Mouse (Mus musculus): ENCODE measurements around the gene Rxfp2. TPM values are rescaled to one million over a fixed set of nuclear protein-coding genes. Genes with fewer than 3 reads are reported as not detected.

Rxfp2 gene
- total RNA-seq (2012; rRNA removed): not detected in 2 replicates
- not detected in 2 replicates for total RNA-seq (2014; rRNA removed)
- not detected in 2 replicates for polyA plus RNA-seq (2012; ENCODE audit: insufficient read length, low read depth)

DNA sequence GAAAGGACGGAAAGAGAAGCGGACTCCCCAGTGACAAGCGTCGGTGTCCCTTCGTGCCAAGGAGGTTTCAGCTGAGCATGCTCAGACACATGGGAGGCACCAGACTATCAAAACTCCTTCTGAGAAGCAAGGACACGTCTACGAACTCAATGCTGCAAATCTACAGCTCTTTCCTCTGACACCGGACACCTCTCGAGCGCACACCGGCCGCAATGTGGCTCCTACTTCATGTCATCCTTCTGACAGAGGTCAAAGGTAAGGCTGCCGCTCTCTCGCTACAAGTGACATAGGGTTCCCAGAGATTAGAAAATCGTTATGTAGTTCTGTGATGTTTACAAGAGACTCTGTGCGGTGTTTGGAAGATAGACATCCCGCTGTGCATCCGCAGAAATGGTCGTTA lies at the start of gene Rxfp2:
Gene Rxfp2, plus strand, starts transcription at position 20 of the 400 bp plus-strand sequence.
- Histone ChIP-seq H3K4me2 (ENCODE audit: insufficient read depth, low read depth, poor library complexity, severe bottlenecking) (no peak within 1 kb of the TSS), H3K27ac (ENCODE audit: insufficient read depth, low read depth) (no peak within 1 kb of the TSS), H3K9me3 (replicated peaks; ENCODE audit: low read length) (peaks cover 33% of the 10 kb centered on the region), H3K79me2 (replicated peaks; ENCODE audit: control insufficient read depth, extremely low read depth, insufficient read depth, poor library complexity, severe bottlenecking) (no peaks in the 10 kb centered on the region), H3K4me3 (replicated peaks in 1 of 3; ENCODE audit: low read depth in 2 of 3, low read length in 2 of 3, poor library complexity in 1 of 3) (no peak within 1 kb of the TSS), H3K27me3 (replicated peaks) (peaks cover 2% of the 10 kb centered on the region), H3K36me3 (replicated peaks in 1 of 2; ENCODE audit: control insufficient read depth in 1 of 2, insufficient read depth in 1 of 2, low read length in 1 of 2) (no peaks in the 10 kb centered on the region), H3K9ac (ENCODE audit: insufficient read depth, low read depth) (no peak within 1 kb of the TSS), H3K4me1 (ENCODE audit: control insufficient read depth in 1 of 2, insufficient read depth in 2 of 2) (no peaks in the 10 kb centered on the region)
- in situ Hi-C loops (cut with MboI; ENCODE audit: low pct_ligation_motif_present, low pct_unique_long_range_greater_than_20kb, low sequenced_read_pairs) (no loop called here), dilution Hi-C loops (cut with MboI; ENCODE audit: extremely low pct_ligation_motif_present, extremely low pct_unique_long_range_greater_than_20kb, low sequenced_read_pairs) (no loop called here)
- no peak for TF ChIP-seq USF2 (conservative IDR thresholded peaks at IDR 0.05; ENCODE audit: low read depth, low read length)
- no peak for TF ChIP-seq MYC (IDR thresholded peaks at IDR 0.05; ENCODE audit: low read depth, low read length)
- no peak for TF ChIP-seq NRF1 (IDR thresholded peaks at IDR 0.05; ENCODE audit: low read depth, low read length)
- no peak for DNase-seq (ENCODE audit: extremely low read depth)

DNA sequence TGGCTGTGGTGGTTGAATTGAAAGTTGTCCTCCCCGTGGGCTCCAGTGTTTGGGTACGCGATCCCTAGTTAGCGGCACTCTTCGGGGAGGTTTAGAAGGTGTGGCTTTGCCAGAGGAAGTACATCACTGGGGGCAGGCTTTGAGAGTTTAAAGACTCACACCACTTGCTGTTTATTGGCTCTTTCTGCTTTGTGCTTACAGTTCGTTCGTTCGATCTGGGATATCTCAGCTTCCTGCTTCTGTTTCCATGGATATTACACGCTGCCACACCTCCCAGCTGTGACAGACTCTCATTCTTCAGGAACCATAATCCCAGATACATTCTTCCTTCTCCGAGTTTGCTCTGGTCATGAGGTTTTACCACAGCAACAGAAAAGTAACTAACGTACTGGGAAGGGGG lies 48.2 kb upstream of the Rxfp2 start:
- no peak overlapping the region for H3K4me3 ChIP-seq (replicated peaks in 1 of 3; ENCODE audit: low read depth in 2 of 3, low read length in 2 of 3, poor library complexity in 1 of 3)
- TF ChIP-seq ZNF384 (IDR thresholded peaks at IDR 0.05; ENCODE audit: low read depth, low read length): no peak
- TF ChIP-seq TBP (conservative IDR thresholded peaks at IDR 0.05; ENCODE audit: low read depth, low read length): no peak
- no peak for TF ChIP-seq SIN3A (IDR thresholded peaks at IDR 0.05; ENCODE audit: low read length)
- TF ChIP-seq MAX (IDR thresholded peaks at IDR 0.05; ENCODE audit: low read length): no peak
- no peak for TF ChIP-seq ZKSCAN1 (IDR thresholded peaks at IDR 0.05; ENCODE audit: borderline replicate concordance, low read depth, low read length)
- TF ChIP-seq UBTF (IDR thresholded peaks at IDR 0.05; ENCODE audit: low read depth, low read length): no peak
- TF ChIP-seq MAZ (IDR thresholded peaks at IDR 0.05; ENCODE audit: low read depth, low read length): no peak
- TF ChIP-seq POLR2AphosphoS2 (IDR thresholded peaks at IDR 0.05; ENCODE audit: low read depth, low read length): no peak
- TF ChIP-seq GABPA (IDR thresholded peaks at IDR 0.05; ENCODE audit: insufficient replicate concordance, low read depth, low read length): no peak
- no peak overlapping the region for H3K9ac ChIP-seq (ENCODE audit: insufficient read depth, low read depth)
- H3K4me1 ChIP-seq (ENCODE audit: control insufficient read depth in 1 of 2, insufficient read depth in 2 of 2): no peaks in the 10 kb centered on the region
- no peak for DNase-seq (ENCODE audit: extremely low read depth)
- no peaks in the 10 kb centered on the region for H3K36me3 ChIP-seq (replicated peaks in 1 of 2; ENCODE audit: control insufficient read depth in 1 of 2, insufficient read depth in 1 of 2, low read length in 1 of 2)
- H3K27ac ChIP-seq (ENCODE audit: insufficient read depth, low read depth): no peak overlapping the region
- dilution Hi-C loops (cut with MboI; ENCODE audit: extremely low pct_ligation_motif_present, extremely low pct_unique_long_range_greater_than_20kb, low sequenced_read_pairs) (no loop called here), in situ Hi-C loops (cut with MboI; ENCODE audit: low pct_ligation_motif_present, low pct_unique_long_range_greater_than_20kb, low sequenced_read_pairs) (no loop called here)
- no peak overlapping the region for H3K4me2 ChIP-seq (ENCODE audit: insufficient read depth, low read depth, poor library complexity, severe bottlenecking)
- H3K27me3 ChIP-seq (replicated peaks): no peaks in the 10 kb centered on the region
- H3K9me3 ChIP-seq (replicated peaks; ENCODE audit: low read length): peaks cover 51% of the 10 kb centered on the region
- H3K79me2 ChIP-seq (replicated peaks; ENCODE audit: control insufficient read depth, extremely low read depth, insufficient read depth, poor library complexity, severe bottlenecking): no peaks in the 10 kb centered on the region

DNA sequence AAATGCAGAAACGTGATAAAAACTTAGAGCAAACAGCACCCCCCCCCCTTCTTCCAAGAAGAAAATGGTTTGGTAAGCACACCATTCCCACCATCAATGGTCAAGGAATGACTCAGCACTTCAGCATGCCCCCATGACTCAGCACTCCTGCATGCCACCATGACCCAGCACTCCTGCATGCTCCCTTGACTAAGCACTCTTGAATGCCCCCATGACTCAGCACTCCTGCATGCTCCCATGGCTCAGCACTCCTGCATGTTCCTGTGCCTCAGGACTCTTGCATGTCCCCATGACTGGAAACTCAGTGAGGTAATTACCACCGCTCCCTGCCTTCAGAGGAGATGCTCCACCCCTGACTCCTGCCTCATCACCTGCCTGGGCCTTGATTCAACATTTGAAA lies 41.4 kb upstream of the Rxfp2 start:
- Histone ChIP-seq H3K79me2 (replicated peaks; ENCODE audit: control insufficient read depth, extremely low read depth, insufficient read depth, poor library complexity, severe bottlenecking) (no peaks in the 10 kb centered on the region), H3K27ac (ENCODE audit: insufficient read depth, low read depth) (no peak overlapping the region), H3K4me1 (ENCODE audit: control insufficient read depth in 1 of 2, insufficient read depth in 2 of 2) (no peaks in the 10 kb centered on the region), H3K27me3 (replicated peaks) (no peaks in the 10 kb centered on the region), H3K9me3 (replicated peaks; ENCODE audit: low read length) (peaks cover 44% of the 10 kb centered on the region), H3K9ac (ENCODE audit: insufficient read depth, low read depth) (no peak overlapping the region), H3K4me2 (ENCODE audit: insufficient read depth, low read depth, poor library complexity, severe bottlenecking) (no peak overlapping the region), H3K4me3 (replicated peaks in 1 of 3; ENCODE audit: low read depth in 2 of 3, low read length in 2 of 3, poor library complexity in 1 of 3) (no peak overlapping the region), H3K36me3 (replicated peaks in 1 of 2; ENCODE audit: control insufficient read depth in 1 of 2, insufficient read depth in 1 of 2, low read length in 1 of 2) (no peaks in the 10 kb centered on the region)
- DNase-seq (ENCODE audit: extremely low read depth): no peak
- no peak for TF ChIP-seq CHD1 (IDR thresholded peaks at IDR 0.05; ENCODE audit: low read depth, low read length)
- TF ChIP-seq ELF1 (IDR thresholded peaks at IDR 0.05; ENCODE audit: low read depth, low read length): no peak
- no peak for TF ChIP-seq JUN (IDR thresholded peaks at IDR 0.05; ENCODE audit: insufficient read depth, low read depth, low read length)
- TF ChIP-seq MAFK (IDR thresholded peaks at IDR 0.05; ENCODE audit: insufficient replicate concordance, low read length): no peak
- no peak for TF ChIP-seq HCFC1 (IDR thresholded peaks at IDR 0.05; ENCODE audit: low read depth, low read length)
- TF ChIP-seq ZNF384 (IDR thresholded peaks at IDR 0.05; ENCODE audit: low read depth, low read length): no peak
- TF ChIP-seq POLR2A (IDR thresholded peaks at IDR 0.05; ENCODE audit: low read depth, low read length): no peak
- TF ChIP-seq MAZ (IDR thresholded peaks at IDR 0.05; ENCODE audit: low read depth, low read length): no peak
- no peak for TF ChIP-seq EP300 (IDR thresholded peaks at IDR 0.05; ENCODE audit: low read length)
- no peak for TF ChIP-seq BHLHE40 (IDR thresholded peaks at IDR 0.05; ENCODE audit: low read depth, low read length)
- no peak for TF ChIP-seq ZMIZ1 (IDR thresholded peaks at IDR 0.05; ENCODE audit: low read depth, low read length)
- no peak for TF ChIP-seq GABPA (IDR thresholded peaks at IDR 0.05; ENCODE audit: insufficient replicate concordance, low read depth, low read length)
- dilution Hi-C loops (cut with MboI; ENCODE audit: extremely low pct_ligation_motif_present, extremely low pct_unique_long_range_greater_than_20kb, low sequenced_read_pairs) (no loop called here), in situ Hi-C loops (cut with MboI; ENCODE audit: low pct_ligation_motif_present, low pct_unique_long_range_greater_than_20kb, low sequenced_read_pairs) (no loop called here)
